Mouse (Mus musculus) hindbrain, embryonic 10.5 days (tissue): ENCODE measurements around the gene Nup214. TPM values are rescaled to one million over a fixed set of nuclear protein-coding genes. Genes with fewer than 3 reads are reported as not detected.

ENCODE experiments used
- DNase-seq: peaks from one replicate; pipeline ENCODE4 v3.0.0-alpha.2; 2017; ENCODE audit warnings: low spot score
- H3K27ac ChIP-seq: fragments of 300-500 bp; sonication (generic); 2 replicates; pipeline ENCODE4 v1.5.1; 2016; ENCODE audit warnings: mild to moderate bottlenecking, moderate library complexity
- H3K27me3 ChIP-seq: fragments of 300-500 bp; sonication (generic); 2 replicates; pipeline ENCODE4 v1.6.1; 2016; ENCODE audit warnings: mild to moderate bottlenecking; ENCODE audit not compliant: poor library complexity, insufficient read depth, severe bottlenecking
- H3K36me3 ChIP-seq: fragments of 300-500 bp; sonication (generic); 2 replicates; pipeline ENCODE4 v1.6.1; 2016; ENCODE audit warnings: mild to moderate bottlenecking, moderate library complexity
- H3K4me1 ChIP-seq: fragments of 300-500 bp; sonication (generic); replicated peaks from 2 replicates; pipeline ENCODE4 v1.6.1; 2016; ENCODE audit warnings: mild to moderate bottlenecking
- H3K4me3 ChIP-seq: fragments of 300-500 bp; sonication (generic); 2 replicates; pipeline ENCODE4 v1.5.1; 2016; ENCODE audit warnings: mild to moderate bottlenecking, moderate library complexity
- H3K9me3 ChIP-seq: fragments of 300-500 bp; sonication (generic); 2 replicates; pipeline ENCODE4 v1.6.1; 2016; ENCODE audit warnings: mild to moderate bottlenecking, moderate library complexity
- WGBS: fragments of 180-500 bp; shearing (Covaris S2); methylation state at CpG from one replicate; pipeline ENCODE4 v1.1.7; 2016; 5-methylcytosine and 5-hydroxymethylcytosine counted together
- polyA plus RNA-seq: library from polyadenylated mRNA; unstranded; fragments of >200 nt; fragmentation: Nextera tagmentation; extraction: Ambion mirVana; gene quantifications from 2 replicates; pipeline ENCODE4 v1.2.1, GENCODE M21; 2016

Gene Nup214
- polyA plus RNA-seq, 1 experiment from 2014 or later: 99.3 TPM

DNA sequence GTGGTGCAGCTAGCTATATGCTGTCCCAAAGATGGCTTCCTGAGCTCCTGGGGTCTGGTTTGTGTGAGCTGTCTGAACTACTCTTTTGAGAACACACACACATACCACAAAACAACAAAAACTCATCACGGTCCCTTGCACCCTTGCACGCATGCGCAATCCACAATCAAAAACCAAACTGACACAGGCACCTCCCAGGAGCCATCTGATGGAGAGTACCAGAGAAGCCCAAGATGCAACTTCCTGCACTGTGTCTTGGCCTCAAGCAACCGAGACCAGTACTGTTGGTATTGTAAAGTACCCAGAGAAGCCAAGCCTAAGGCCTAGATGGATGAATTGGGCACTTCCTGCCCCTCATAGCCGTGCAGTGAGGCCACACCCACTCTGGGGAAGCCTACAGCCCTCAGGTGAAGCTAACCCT lies 91.1 kb downstream of the Nup214 start:
- no peak for DNase-seq
- H3K9me3 ChIP-seq: no peaks in the 10 kb centered on the region
- H3K27ac ChIP-seq: peak overlapping the region; percentile 64
- no peak overlapping the region for H3K4me3 ChIP-seq
- H3K4me1 ChIP-seq: peaks cover 38% of the 10 kb centered on the region
- peaks cover 27% of the 10 kb centered on the region for H3K27me3 ChIP-seq
- H3K36me3 ChIP-seq: no peaks in the 10 kb centered on the region
- 85% methylated on average over 5 of the region's 5 CpGs for WGBS

GRCm38 (mm10) chr2:32066005-32066404 lies 91.8 kb downstream of the Nup214 start:
- Histone ChIP-seq H3K9me3 (no peaks in the 10 kb centered on the region), H3K4me1 (peaks cover 34% of the 10 kb centered on the region), H3K27ac (no peak overlapping the region), H3K36me3 (no peaks in the 10 kb centered on the region), H3K27me3 (peaks cover 27% of the 10 kb centered on the region), H3K4me3 (no peak overlapping the region)
- DNase-seq: no peak
- WGBS: 84% methylated on average over 4 of the region's 4 CpGs

GRCm38 (mm10) chr2:32068811-32069607 lies 94.8 kb downstream of the Nup214 start:
- Histone ChIP-seq H3K27me3 (peaks cover 27% of the 10 kb centered on the region), H3K4me1 (peaks cover 27% of the 10 kb centered on the region), H3K27ac (peak overlapping the region; percentile 36; the same call in 1 of the 2 replicates), H3K9me3 (no peaks in the 10 kb centered on the region), H3K4me3 (peak overlapping the region; percentile 4; the same call in 1 of the 2 replicates), H3K36me3 (no peaks in the 10 kb centered on the region)
- DNase-seq: no peak
- WGBS: 52% methylated on average over 31 of the region's 31 CpGs

DNA sequence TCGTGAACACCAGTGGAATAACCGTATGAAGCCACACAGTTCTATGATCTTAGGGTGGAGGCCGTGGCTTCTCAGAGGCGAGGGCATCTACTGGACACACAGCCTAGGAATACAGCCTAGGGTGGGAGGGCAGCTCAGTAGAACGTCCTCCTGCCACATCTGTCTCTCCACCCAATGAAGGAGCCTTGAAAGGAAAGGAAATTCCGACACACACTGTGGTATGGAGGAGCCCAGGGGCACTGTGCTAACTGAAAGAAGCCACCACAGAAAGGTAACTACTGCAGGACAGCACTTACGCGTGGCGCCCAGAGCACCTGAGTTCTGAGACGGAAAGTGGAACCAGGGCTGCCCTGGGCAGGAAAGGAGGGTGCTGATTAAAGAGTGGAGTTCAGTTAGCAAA lies 96.5 kb downstream of the Nup214 start:
- peaks cover 23% of the 10 kb centered on the region for H3K4me1 ChIP-seq
- DNase-seq: no peak
- H3K9me3 ChIP-seq: no peaks in the 10 kb centered on the region
- H3K27ac ChIP-seq: no peak overlapping the region
- H3K27me3 ChIP-seq: peaks cover 27% of the 10 kb centered on the region
- H3K4me3 ChIP-seq: no peak overlapping the region
- WGBS: 92% methylated on average over 10 of the region's 10 CpGs
- no peaks in the 10 kb centered on the region for H3K36me3 ChIP-seq

GRCm38 (mm10) chr2:32074404-32074803 lies 100.2 kb downstream of the Nup214 start:
- Histone ChIP-seq H3K4me3 (no peak overlapping the region), H3K9me3 (no peaks in the 10 kb centered on the region), H3K27me3 (peaks cover 3% of the 10 kb centered on the region; the same call in 1 of the 2 replicates), H3K4me1 (peaks cover 21% of the 10 kb centered on the region), H3K36me3 (no peaks in the 10 kb centered on the region), H3K27ac (no peak overlapping the region)
- WGBS: 70% methylated on average over 8 of the region's 8 CpGs
- DNase-seq: no peak

GRCm38 (mm10) chr2:32075368-32075767 lies 101.1 kb downstream of the Nup214 start:
- Histone ChIP-seq H3K4me1 (peaks cover 21% of the 10 kb centered on the region), H3K4me3 (no peak overlapping the region), H3K36me3 (no peaks in the 10 kb centered on the region), H3K27me3 (peaks cover 4% of the 10 kb centered on the region; the same call in 1 of the 2 replicates), H3K27ac (no peak overlapping the region), H3K9me3 (no peaks in the 10 kb centered on the region)
- no peak for DNase-seq
- WGBS: 48% methylated on average over 7 of the region's 7 CpGs

DNA sequence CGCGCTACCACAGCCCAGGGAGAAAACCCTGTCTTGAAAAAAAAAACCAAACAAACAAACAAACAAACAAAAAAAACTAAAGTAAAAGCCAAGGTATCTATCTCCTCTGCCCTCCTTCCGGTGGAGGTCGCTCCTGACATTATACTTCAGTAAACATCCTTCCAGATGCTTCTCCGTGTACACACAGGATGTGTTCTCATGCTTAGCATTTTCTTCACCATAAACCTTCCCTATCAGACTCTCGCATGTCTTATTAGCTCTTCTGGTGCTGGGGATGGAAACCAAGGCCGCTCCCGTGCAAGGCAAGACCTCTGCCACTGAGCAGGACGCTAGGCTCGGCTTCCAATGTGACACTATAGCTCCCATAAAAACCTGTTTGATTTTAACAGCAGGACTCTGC lies 103.5 kb downstream of the Nup214 start:
- Histone ChIP-seq H3K27me3 (peaks cover 27% of the 10 kb centered on the region), H3K9me3 (no peaks in the 10 kb centered on the region), H3K27ac (0 out of 2 replicates have a peak overlapping the region, but pooled peaks have one; percentile 14), H3K4me3 (no peak overlapping the region), H3K4me1 (peaks cover 33% of the 10 kb centered on the region), H3K36me3 (no peaks in the 10 kb centered on the region)
- 86% methylated on average over 10 of the region's 10 CpGs for WGBS
- no peak for DNase-seq

DNA sequence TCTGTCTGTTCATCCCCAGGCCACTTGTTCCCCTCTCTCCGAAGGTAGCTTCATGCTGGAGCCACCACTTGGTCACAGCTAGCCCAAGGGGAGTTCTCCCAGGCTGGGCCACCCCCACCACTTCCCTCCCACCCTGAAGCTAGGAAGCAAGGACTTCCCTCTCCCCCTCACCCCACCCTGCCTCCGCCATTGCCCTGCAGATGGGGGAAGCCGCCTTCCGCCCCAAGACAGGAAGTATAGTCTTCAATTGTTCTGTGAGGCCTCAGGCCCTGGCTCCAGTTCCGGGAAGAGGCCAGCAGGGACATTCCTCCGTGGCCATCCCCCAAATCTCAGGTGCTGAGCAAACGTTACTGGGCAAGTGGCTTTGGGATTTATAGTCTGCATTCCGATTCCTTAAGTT lies 104.3 kb downstream of the Nup214 start:
- no peaks in the 10 kb centered on the region for H3K36me3 ChIP-seq
- DNase-seq: no peak
- peaks cover 35% of the 10 kb centered on the region for H3K27me3 ChIP-seq
- no peak overlapping the region for H3K4me3 ChIP-seq
- H3K4me1 ChIP-seq: peaks cover 40% of the 10 kb centered on the region
- H3K9me3 ChIP-seq: no peaks in the 10 kb centered on the region
- WGBS: 63% methylated on average over 8 of the region's 8 CpGs
- H3K27ac ChIP-seq: peak overlapping the region; percentile 14

- Histone ChIP-seq H3K36me3 (no peaks in the 10 kb centered on the region), H3K27me3 (peaks cover 42% of the 10 kb centered on the region), H3K4me1 (peaks cover 44% of the 10 kb centered on the region), H3K27ac (peak overlapping the region; percentile 31), H3K4me3 (no peak overlapping the region), H3K9me3 (no peaks in the 10 kb centered on the region)
- WGBS: 93% methylated on average over 14 of the region's 14 CpGs
- no peak for DNase-seq
These were observed 105.0 kb downstream of the Nup214 start for GRCm38 (mm10) chr2:32079191-32079725.

DNA sequence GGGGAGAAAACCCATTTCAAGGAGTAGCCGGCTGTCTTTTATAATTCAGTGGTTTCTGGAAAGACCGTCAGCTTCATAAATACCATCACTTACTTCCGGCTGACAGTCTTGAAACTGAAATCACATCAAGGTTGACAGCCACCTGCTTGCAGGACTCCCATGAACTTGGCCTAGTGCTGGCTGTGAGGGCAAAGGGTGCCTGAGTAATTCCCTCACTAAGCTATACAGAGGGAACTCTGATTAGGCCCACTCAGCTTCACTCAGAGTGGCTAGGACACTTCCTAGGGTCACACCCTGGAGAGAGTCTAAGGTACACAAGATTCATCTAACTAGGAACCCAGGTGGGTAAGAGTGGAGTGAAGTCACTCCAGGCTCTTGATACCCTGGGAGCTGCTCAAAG lies 106.4 kb downstream of the Nup214 start:
- Histone ChIP-seq H3K27ac (no peak overlapping the region), H3K27me3 (peaks cover 56% of the 10 kb centered on the region), H3K36me3 (no peaks in the 10 kb centered on the region), H3K4me1 (peaks cover 46% of the 10 kb centered on the region), H3K9me3 (no peaks in the 10 kb centered on the region), H3K4me3 (no peak overlapping the region)
- DNase-seq: no peak
- WGBS: 93% methylated on average over 3 of the region's 3 CpGs

DNA sequence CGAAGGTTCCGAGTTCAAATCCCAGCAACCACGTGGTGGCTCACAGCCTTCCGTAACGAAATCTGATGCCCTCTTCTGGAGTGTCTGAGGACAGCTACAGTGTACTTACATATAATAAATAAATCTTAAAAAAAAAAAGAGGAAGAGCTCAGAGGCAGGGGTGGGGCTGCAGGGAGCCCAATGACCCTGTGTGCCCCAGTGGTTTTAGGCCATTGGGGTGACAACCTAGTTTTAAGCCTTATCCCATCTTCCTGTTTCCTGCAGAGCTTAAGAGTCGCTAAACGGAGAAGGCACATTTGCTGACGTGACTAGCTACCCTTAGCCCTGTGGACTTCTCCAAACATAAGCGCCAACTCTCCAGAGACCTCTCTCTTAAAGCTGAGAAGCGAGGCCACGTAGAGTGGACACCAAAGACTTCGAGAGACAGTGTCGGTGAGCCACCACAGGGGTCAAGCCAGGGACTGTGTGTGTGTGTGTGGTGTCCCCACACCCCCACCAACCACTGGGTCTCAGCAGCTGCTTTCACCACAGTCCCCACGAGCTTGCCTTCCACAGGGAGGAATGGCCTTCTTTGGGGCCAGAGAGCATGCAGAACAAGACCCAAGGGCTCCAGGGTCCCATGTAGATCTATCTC lies 107.2 kb downstream of the Nup214 start:
- Histone ChIP-seq H3K27ac (no peak overlapping the region), H3K4me1 (peaks cover 46% of the 10 kb centered on the region), H3K9me3 (no peaks in the 10 kb centered on the region), H3K27me3 (peaks cover 64% of the 10 kb centered on the region), H3K4me3 (peak overlapping the region; percentile 78; the same call in 1 of the 2 replicates), H3K36me3 (no peaks in the 10 kb centered on the region)
- WGBS: 81% methylated on average over 14 of the region's 14 CpGs
- DNase-seq: no peak

- Histone ChIP-seq H3K27ac (no peak overlapping the region), H3K4me3 (peak overlapping the region; percentile 78), H3K4me1 (peaks cover 46% of the 10 kb centered on the region), H3K9me3 (no peaks in the 10 kb centered on the region; the same call in 1 of the 2 replicates), H3K36me3 (no peaks in the 10 kb centered on the region), H3K27me3 (peaks cover 72% of the 10 kb centered on the region)
- 35% methylated on average over 2 of the region's 2 CpGs for WGBS
- no peak for DNase-seq
These were observed 108.0 kb downstream of the Nup214 start for GRCm38 (mm10) chr2:32082229-32082628.
